Comparison of ENCODE assay signal across 25 mouse cellular contexts in genomic region chr2:82282591-82283269, GRCm38 (mm10).
DNase-seq lines count a peak whose midpoint lies in the region; ATAC-seq and TF ChIP-seq lines count a peak whose summit lies in the region.
"Had no signal": no experiment of that assay in that cellular context is flagged by ENCODE, and none has a peak within 500 bp of the region (broad histone marks: within the 10 kb centered on the region; RNA-seq: fewer than 3 reads in every experiment).

No protein-coding gene starts in this region.

- intact Hi-C loops in gastrocnemius, adult 2 months (cut with DNase I), result no loop called here

- no peak for DNase-seq in forebrain, embryonic 11.5 days (ENCODE audit: low spot score)
- DNase-seq in forebrain, embryonic 10.5 days (ENCODE audit: extremely low spot score, low spot score), result no peak
- DNase-seq in hindbrain, embryonic 10.5 days (ENCODE audit: low spot score), result no peak
- DNase-seq in midbrain, embryonic 14.5 days, result peak; percentile 57
- no peak for DNase-seq in layer of hippocampus, postnatal 25 days (ENCODE audit: extremely low spot score in 1 of 2, low spot score in 1 of 2)
- DNase-seq in gastrocnemius, adult 2 months, result no peak
- DNase-seq: adrenal gland, postnatal 36 days; cerebellum, adult 11 months; cerebellum, adult 9-11 months; gastrocnemius, postnatal 36 days; heart, adult 2 months; heart, postnatal 14 days; kidney, postnatal 36 days; left cerebral cortex, postnatal 4 days; lung, embryonic 14.5 days; thymus, adult 18-20 months; thymus, postnatal 36 days had no signal

- H3K4me1 ChIP-seq in forebrain, embryonic 11.5 days (replicated peaks; ENCODE audit: control insufficient read depth, insufficient read depth, low read length), result no peaks in the 10 kb centered on the region
- no peaks in the 10 kb centered on the region for H3K4me1 ChIP-seq in forebrain, embryonic 10.5 days
- no peaks in the 10 kb centered on the region for H3K4me1 ChIP-seq in hindbrain, embryonic 16.5 days (ENCODE audit: control insufficient read depth, insufficient read depth, low read depth, low read length)
- H3K4me1 ChIP-seq in hindbrain, embryonic 10.5 days (replicated peaks), result no peaks in the 10 kb centered on the region
- no peaks in the 10 kb centered on the region for H3K4me1 ChIP-seq in midbrain, embryonic 14.5 days (ENCODE audit: control insufficient read depth, insufficient read depth, low read length)
- H3K4me1 ChIP-seq: heart, embryonic 13.5 days; kidney, embryonic 15.5 days; limb, embryonic 15.5 days; megakaryocyte, embryonic 14.5 days had no signal

- TF ChIP-seq CTCF in gastrocnemius, adult 2 months (IDR thresholded peaks at IDR 0.05), result no peak

- no peaks in the 10 kb centered on the region for H3K36me3 ChIP-seq in forebrain, embryonic 11.5 days (ENCODE audit: control insufficient read depth, insufficient read depth, low read length)
- no peaks in the 10 kb centered on the region for H3K36me3 ChIP-seq in forebrain, embryonic 10.5 days (replicated peaks)
- H3K36me3 ChIP-seq in hindbrain, embryonic 16.5 days (ENCODE audit: control insufficient read depth, insufficient read depth, low read length), result no peaks in the 10 kb centered on the region
- H3K36me3 ChIP-seq in hindbrain, embryonic 10.5 days, result no peaks in the 10 kb centered on the region
- no peaks in the 10 kb centered on the region for H3K36me3 ChIP-seq in midbrain, embryonic 14.5 days (ENCODE audit: control insufficient read depth, insufficient read depth, low read length)
- H3K36me3 ChIP-seq: heart, embryonic 13.5 days; kidney, embryonic 15.5 days; limb, embryonic 15.5 days had no signal

- no peak overlapping the region for H3K9ac ChIP-seq in forebrain, embryonic 11.5 days (ENCODE audit: low read length)
- no peak overlapping the region for H3K9ac ChIP-seq in hindbrain, embryonic 16.5 days (ENCODE audit: low read depth, low read length)
- no peak overlapping the region for H3K9ac ChIP-seq in midbrain, embryonic 14.5 days (replicated peaks; ENCODE audit: low read length)
- H3K9ac ChIP-seq: heart, embryonic 13.5 days; kidney, embryonic 15.5 days; limb, embryonic 15.5 days; liver, embryonic 14.5 days; lung, embryonic 14.5 days had no signal

- ATAC-seq in forebrain, embryonic 11.5 days (replicated peaks; ENCODE audit: low FRiP score), result 0 out of 2 replicates have a peak, but pooled peaks have one; percentile 50
- ATAC-seq in hindbrain, embryonic 16.5 days, result 0 out of 2 replicates have a peak, but pooled peaks have one; percentile 54
- peak; percentile 68; the same call in 1 of the 2 replicates for ATAC-seq in midbrain, embryonic 14.5 days (ENCODE audit: low FRiP score, low TSS enrichment)
- ATAC-seq: intestine, postnatal 0 days had no signal

- H3K9me3 ChIP-seq in forebrain, embryonic 11.5 days (ENCODE audit: control insufficient read depth, low read length), result no peaks in the 10 kb centered on the region
- no peaks in the 10 kb centered on the region for H3K9me3 ChIP-seq in forebrain, embryonic 10.5 days
- H3K9me3 ChIP-seq in hindbrain, embryonic 16.5 days (ENCODE audit: control insufficient read depth, low read length), result no peaks in the 10 kb centered on the region
- H3K9me3 ChIP-seq in hindbrain, embryonic 10.5 days, result no peaks in the 10 kb centered on the region
- H3K9me3 ChIP-seq in midbrain, embryonic 14.5 days (ENCODE audit: control insufficient read depth, low read length), result no peaks in the 10 kb centered on the region
- H3K9me3 ChIP-seq: heart, embryonic 13.5 days; kidney, embryonic 15.5 days; limb, embryonic 15.5 days; megakaryocyte, embryonic 14.5 days had no signal

- H3K4me3 ChIP-seq in forebrain, embryonic 11.5 days (ENCODE audit: low read depth, low read length), result no peak overlapping the region
- no peak overlapping the region for H3K4me3 ChIP-seq in forebrain, embryonic 10.5 days
- H3K4me3 ChIP-seq in hindbrain, embryonic 16.5 days (ENCODE audit: low read length), result no peak overlapping the region
- no peak overlapping the region for H3K4me3 ChIP-seq in hindbrain, embryonic 10.5 days
- H3K4me3 ChIP-seq in midbrain, embryonic 14.5 days (replicated peaks; ENCODE audit: low read depth, low read length), result no peak overlapping the region
- H3K4me3 ChIP-seq in gastrocnemius, adult 2 months, result no peak overlapping the region
- H3K4me3 ChIP-seq: heart, adult 2 months; heart, embryonic 13.5 days; kidney, embryonic 15.5 days; limb, embryonic 15.5 days; megakaryocyte, embryonic 14.5 days; myocyte had no signal

- H3K27ac ChIP-seq in forebrain, embryonic 11.5 days (ENCODE audit: low read depth, low read length), result no peak overlapping the region
- no peak overlapping the region for H3K27ac ChIP-seq in forebrain, embryonic 10.5 days
- H3K27ac ChIP-seq in hindbrain, embryonic 16.5 days (ENCODE audit: low read depth, low read length), result no peak overlapping the region
- H3K27ac ChIP-seq in hindbrain, embryonic 10.5 days, result no peak overlapping the region
- no peak overlapping the region for H3K27ac ChIP-seq in midbrain, embryonic 14.5 days (replicated peaks; ENCODE audit: low read depth, low read length)
- H3K27ac ChIP-seq in gastrocnemius, adult 2 months, result no peak overlapping the region
- H3K27ac ChIP-seq: heart, adult 2 months; heart, embryonic 13.5 days; kidney, embryonic 15.5 days; limb, embryonic 15.5 days; liver, embryonic 14.5 days had no signal

- H3K4me2 ChIP-seq in forebrain, embryonic 11.5 days (ENCODE audit: low read depth, low read length, severe bottlenecking), result no peak overlapping the region
- H3K4me2 ChIP-seq in hindbrain, embryonic 16.5 days (ENCODE audit: low read length), result no peak overlapping the region
- no peak overlapping the region for H3K4me2 ChIP-seq in midbrain, embryonic 14.5 days (ENCODE audit: low read length)
- H3K4me2 ChIP-seq: heart, embryonic 13.5 days; kidney, embryonic 15.5 days; limb, embryonic 15.5 days; lung, embryonic 14.5 days had no signal

- no peaks in the 10 kb centered on the region for H3K27me3 ChIP-seq in forebrain, embryonic 11.5 days (ENCODE audit: control insufficient read depth, insufficient read depth, low read length)
- H3K27me3 ChIP-seq in forebrain, embryonic 10.5 days (ENCODE audit: poor library complexity, severe bottlenecking), result no peaks in the 10 kb centered on the region
- no peaks in the 10 kb centered on the region for H3K27me3 ChIP-seq in hindbrain, embryonic 16.5 days (replicated peaks; ENCODE audit: control insufficient read depth, insufficient read depth, low read length)
- H3K27me3 ChIP-seq in hindbrain, embryonic 10.5 days (ENCODE audit: insufficient read depth, poor library complexity, severe bottlenecking), result no peaks in the 10 kb centered on the region
- H3K27me3 ChIP-seq in midbrain, embryonic 14.5 days (ENCODE audit: control insufficient read depth, insufficient read depth, low read length), result no peaks in the 10 kb centered on the region
- H3K27me3 ChIP-seq: heart, embryonic 13.5 days; kidney, embryonic 15.5 days; limb, embryonic 15.5 days; megakaryocyte, embryonic 14.5 days had no signal

- 80% methylated on average over 2 of the region's 2 CpGs for WGBS in forebrain, embryonic 11.5 days
- 86% methylated on average over 2 of the region's 2 CpGs for WGBS in forebrain, embryonic 10.5 days
- 73% methylated on average over 2 of the region's 2 CpGs for WGBS in hindbrain, embryonic 16.5 days
- 80% methylated on average over 2 of the region's 2 CpGs for WGBS in hindbrain, embryonic 10.5 days
- WGBS in midbrain, embryonic 14.5 days, result 58% methylated on average over 2 of the region's 2 CpGs
